Mouse (Mus musculus): ENCODE measurements around the gene Capn15. TPM values are rescaled to one million over a fixed set of nuclear protein-coding genes. Genes with fewer than 3 reads are reported as not detected.
A peak's percentile ranks its signal among the peaks of the same experiment; 100 is the strongest.

Capn15 gene
- total RNA-seq (2018; cell fraction: chromatin; rRNA removed) = 10 to 100 TPM; 14.0 to 88.0 (median 49.6) TPM
- 10 to 100 TPM in 16 of 26 experiments, 1 to 10 TPM in 10; 2.2 to 18.0 (median 12.7) TPM for total RNA-seq (2018; cell fraction: cytosol; rRNA removed)
- total RNA-seq (2018; cell fraction: nucleus; rRNA removed) = 10 to 100 TPM in 25 of 26 experiments, 1 to 10 TPM in 1; 7.8 to 62.9 (median 35.7) TPM
- polyA plus RNA-seq (2018) = 5.2 to 13.5 TPM (median 5.9 TPM) in 3 replicates

DNA sequence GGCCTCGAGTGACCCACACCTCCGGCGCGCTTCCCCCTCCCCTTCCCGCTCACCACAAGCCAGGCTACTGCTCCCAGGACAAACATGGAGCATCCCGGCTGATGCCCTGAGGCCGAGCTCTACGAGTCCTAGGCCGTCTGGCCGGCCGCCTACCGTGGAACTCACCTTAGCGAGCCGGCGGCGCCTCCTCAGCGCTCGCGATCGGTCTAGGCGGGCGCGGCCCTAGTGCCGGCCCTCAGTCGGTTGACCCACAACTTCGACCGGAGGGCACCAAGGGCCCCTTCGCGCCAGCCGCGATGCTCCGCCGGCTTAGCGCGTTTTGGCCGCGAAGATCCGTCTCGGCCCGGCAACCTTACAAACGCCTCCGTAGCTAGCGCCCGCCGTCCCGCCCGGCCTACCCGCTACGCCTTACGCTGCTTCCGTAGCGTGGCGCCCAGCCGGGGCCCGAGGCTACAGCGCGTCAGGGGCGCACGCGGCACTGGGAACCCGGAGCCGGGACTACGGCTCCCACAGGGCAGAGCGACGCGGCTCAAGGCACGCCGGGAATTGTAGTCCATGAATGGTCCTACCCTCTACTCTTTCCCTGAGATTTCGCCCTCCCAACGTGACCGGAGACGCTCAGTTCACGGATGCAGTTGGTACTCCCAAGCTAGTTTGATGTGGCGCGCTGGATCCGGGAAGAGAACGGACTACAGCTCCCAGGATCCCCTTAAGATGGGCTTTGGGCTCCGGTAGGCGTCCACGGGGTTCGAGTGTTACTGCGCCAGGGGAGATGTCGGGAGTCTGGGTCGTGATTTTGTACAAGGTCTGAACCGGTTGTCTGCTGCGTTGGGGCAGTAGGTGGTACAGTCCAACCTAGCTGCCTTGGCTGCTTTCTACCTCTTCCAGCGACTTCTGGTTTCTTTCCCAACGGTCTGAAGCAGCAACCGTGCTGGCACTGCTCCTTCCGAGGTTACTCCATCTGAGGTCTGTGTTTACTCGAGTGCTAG, at the start of gene Capn15:
TSS of gene Capn15 (minus strand) at position 491 of the 989 bp plus-strand sequence.
- peaks cover 46% of the 10 kb centered on the region for H3K79me2 ChIP-seq (ENCODE audit: inconsistent target)
- H3K36me3 ChIP-seq (ENCODE audit: inconsistent target) = no peaks in the 10 kb centered on the region
- whole genome bisulfite sequencing (ENCODE audit: missing documents) = under 1% methylated on average over 83 of the region's 91 CpGs
- peak within 1 kb of the TSS; percentile 75 for H3K4me3 ChIP-seq (ENCODE audit: inconsistent target)
- H3K27ac ChIP-seq = peak within 1 kb of the TSS; percentile 48

DNA sequence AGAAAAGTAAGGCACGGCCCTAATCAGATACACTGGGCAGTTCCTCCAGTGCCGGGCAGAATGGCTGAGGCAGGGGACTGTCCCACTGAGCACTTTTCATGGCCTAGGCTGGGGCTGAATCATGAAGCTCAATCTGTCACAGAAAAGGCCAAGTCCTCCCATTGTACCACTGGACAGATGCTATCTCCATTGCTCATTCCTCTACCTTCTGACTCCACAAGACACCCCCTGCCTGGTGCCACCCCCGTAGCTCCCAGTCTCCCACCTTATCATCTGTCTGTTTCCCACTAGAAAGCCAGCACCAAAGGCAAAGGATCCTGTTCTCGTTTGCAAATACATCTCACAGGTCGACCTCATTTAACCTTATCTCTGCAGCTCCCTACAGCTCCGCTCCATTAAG, 46.4 kb upstream of the Capn15 start:
- Histone ChIP-seq H3K36me3 (ENCODE audit: inconsistent target) (no peaks in the 10 kb centered on the region), H3K4me3 (ENCODE audit: inconsistent target) (no peak overlapping the region), H3K27ac (no peak overlapping the region), H3K79me2 (ENCODE audit: inconsistent target) (no peaks in the 10 kb centered on the region)
- WGBS (ENCODE audit: missing documents) = 96% methylated on average over 6 of the region's 6 CpGs

DNA sequence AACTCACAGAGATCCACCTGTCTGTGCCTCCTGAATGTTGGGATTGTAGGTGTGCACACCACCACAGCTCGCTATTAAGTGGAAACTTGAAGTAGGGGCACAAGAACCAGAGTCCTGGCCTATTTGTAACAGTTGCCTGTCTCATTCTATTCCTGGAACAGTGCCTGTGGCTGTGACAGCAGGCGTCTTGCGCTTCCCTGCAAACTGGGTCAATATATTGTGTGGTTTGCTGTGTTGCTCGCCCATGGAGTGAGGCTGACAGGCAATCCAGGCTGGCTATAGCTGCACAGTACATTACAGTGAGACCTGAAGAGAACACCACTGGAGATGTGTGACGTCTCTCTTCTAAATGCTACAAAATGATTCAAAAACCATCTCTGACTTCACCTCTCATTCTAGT, 46.0 kb upstream of the Capn15 start:
- H3K79me2 ChIP-seq (ENCODE audit: inconsistent target) = no peaks in the 10 kb centered on the region
- no peak overlapping the region for H3K4me3 ChIP-seq (ENCODE audit: inconsistent target)
- no peak overlapping the region for H3K27ac ChIP-seq
- 93% methylated on average over 5 of the region's 5 CpGs for WGBS (ENCODE audit: missing documents)
- H3K36me3 ChIP-seq (ENCODE audit: inconsistent target) = no peaks in the 10 kb centered on the region

DNA sequence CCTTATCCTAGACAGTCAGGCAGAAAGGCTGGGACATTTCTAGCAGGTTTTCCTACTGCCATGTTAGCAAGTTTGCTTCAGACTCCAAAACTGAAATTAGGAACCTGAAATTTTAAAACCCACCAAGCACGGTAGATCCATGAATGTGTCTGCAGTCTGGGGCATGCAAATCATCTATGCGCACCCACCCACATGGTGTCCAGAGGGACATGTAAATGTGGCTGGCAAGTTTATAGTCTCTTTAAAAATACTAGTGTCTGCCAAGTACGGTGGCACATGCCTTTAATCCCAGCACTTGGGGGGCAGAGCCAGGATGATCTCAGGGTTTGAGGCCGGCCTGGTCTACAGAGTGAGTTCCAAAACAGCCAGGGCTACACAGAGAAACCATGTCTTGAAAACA, 42.7 kb upstream of the Capn15 start:
- 89% methylated on average over 4 of the region's 4 CpGs for WGBS (ENCODE audit: missing documents)
- H3K79me2 ChIP-seq (ENCODE audit: inconsistent target) = no peaks in the 10 kb centered on the region
- H3K27ac ChIP-seq = no peak overlapping the region
- H3K4me3 ChIP-seq (ENCODE audit: inconsistent target) = no peak overlapping the region
- H3K36me3 ChIP-seq (ENCODE audit: inconsistent target) = no peaks in the 10 kb centered on the region

DNA sequence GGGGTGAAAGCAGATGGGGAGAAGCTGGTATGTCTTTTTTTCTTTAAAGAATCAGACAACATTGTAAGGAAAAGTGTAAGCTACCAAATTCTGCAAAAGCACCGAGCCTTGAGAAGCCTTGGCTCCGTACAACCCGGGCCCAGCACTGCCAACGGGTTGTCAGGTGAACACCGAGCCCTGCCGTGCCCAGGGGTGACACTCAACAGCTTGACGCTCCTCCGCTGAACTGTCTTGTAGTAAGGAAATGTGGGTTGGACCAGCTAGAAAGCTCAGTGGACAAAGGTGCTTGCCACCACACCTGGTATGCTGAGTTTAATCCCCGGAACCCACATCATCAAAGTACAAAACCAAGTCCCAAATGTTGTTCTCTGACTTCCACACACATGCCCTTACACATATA, 39.1 kb upstream of the Capn15 start:
- no peaks in the 10 kb centered on the region for H3K79me2 ChIP-seq (ENCODE audit: inconsistent target)
- no peak overlapping the region for H3K4me3 ChIP-seq (ENCODE audit: inconsistent target)
- no peak overlapping the region for H3K27ac ChIP-seq
- no peaks in the 10 kb centered on the region for H3K36me3 ChIP-seq (ENCODE audit: inconsistent target)
- 96% methylated on average over 9 of the region's 9 CpGs for WGBS (ENCODE audit: missing documents)

DNA sequence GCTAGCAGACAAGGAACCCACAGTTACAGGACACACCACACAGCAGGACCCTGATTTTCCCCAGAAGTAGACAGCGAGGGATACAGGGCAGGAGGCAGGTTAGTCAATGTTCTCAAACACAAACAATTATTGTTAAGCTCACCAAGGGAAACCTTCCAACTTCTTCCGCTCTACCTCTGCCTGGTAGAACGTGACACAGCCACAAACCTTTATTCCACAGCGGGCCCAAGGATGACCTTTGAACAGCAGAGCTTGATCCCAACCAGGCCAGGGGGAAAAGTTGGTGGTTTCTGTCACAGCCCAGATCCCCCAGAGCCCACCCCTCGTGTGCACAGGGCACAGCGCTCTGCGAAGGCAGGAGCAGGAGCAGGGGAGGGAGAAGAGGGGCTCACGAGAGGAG, 38.4 kb upstream of the Capn15 start:
- 91% methylated on average over 8 of the region's 8 CpGs for WGBS (ENCODE audit: missing documents)

DNA sequence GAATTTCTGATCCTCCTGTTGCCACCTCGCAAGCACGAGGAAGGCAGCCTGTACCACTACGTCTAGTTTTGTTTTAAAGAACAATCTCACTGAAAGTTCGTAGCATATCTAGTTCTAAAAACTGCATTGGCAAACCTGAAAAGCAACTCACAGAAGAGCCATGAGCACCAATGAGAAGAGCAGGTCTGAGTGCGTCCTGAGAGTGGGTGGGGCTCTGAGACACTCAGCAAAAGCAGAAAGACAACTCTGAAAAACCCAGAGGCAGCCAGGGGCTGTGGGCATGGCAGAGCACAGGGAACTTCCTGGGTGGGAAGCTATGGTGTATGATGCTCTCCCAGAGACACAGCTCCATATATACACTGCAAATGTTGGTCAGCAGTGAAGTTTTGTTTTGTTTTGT, 37.6 kb upstream of the Capn15 start:
- Histone ChIP-seq H3K27ac (no peak overlapping the region), H3K4me3 (ENCODE audit: inconsistent target) (no peak overlapping the region), H3K79me2 (ENCODE audit: inconsistent target) (no peaks in the 10 kb centered on the region), H3K36me3 (ENCODE audit: inconsistent target) (no peaks in the 10 kb centered on the region)
- 95% methylated on average over 5 of the region's 5 CpGs for WGBS (ENCODE audit: missing documents)

More for the DNA sequence above, 38.4 kb upstream of the Capn15 start:
- no peak overlapping the region for H3K27ac ChIP-seq
- H3K79me2 ChIP-seq (ENCODE audit: inconsistent target) = no peaks in the 10 kb centered on the region
- no peaks in the 10 kb centered on the region for H3K36me3 ChIP-seq (ENCODE audit: inconsistent target)
- no peak overlapping the region for H3K4me3 ChIP-seq (ENCODE audit: inconsistent target)

DNA sequence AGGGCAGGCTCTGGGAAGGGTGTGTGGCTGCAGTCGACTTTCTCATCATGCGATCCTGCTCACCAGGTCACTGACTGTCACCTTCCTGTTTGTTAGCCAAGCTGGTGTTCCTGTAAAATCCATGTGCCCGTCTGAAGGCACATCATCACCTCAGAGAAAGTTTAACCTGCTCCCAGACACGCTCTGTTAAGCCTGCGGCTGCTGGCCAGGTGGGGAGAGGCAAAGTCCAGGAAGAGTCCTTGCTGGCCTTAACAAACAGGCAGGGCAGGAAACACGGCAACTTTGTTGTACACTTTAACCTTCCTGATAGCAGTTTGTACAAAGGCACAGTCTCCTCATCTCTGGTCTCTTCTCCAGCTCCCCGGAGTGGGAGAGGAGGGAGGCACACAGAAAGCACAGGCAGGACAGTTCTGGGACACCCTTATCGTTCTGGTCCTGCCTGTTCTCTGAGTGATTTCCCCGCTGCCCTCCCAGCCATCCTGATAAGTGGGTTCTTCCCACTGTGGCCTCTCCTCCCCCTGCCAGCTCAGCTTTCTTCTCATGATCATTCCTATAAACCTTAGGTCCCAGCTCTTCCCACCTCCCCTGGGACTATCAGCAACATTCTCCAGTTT, 36.2 kb upstream of the Capn15 start:
- H3K27ac ChIP-seq = no peak overlapping the region
- no peaks in the 10 kb centered on the region for H3K79me2 ChIP-seq (ENCODE audit: inconsistent target)
- H3K36me3 ChIP-seq (ENCODE audit: inconsistent target) = no peaks in the 10 kb centered on the region
- H3K4me3 ChIP-seq (ENCODE audit: inconsistent target) = no peak overlapping the region
- WGBS (ENCODE audit: missing documents) = 93% methylated on average over 9 of the region's 9 CpGs

DNA sequence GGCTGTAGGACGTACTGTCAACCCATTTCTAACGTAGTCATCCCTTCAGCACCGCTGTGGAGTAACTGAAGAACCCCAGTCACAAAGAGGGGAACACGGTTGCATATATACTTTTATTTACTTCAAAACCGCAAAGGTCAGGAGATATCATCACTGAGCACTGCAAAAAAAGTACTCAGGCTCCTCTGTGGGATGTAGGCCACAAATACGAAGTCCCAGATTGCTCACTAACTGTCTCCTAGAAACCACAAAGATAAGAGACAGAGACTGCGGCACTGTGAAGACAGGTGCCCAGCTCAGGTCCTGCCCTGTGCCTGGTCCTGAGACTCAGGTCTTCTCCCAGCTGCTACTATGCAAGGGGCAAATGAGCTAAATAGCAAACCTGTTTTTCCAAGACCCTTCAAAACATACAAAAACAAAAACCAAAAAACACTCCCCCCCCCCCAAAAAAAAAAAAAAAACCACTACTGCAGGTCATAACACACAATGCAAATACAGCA, 35.3 kb upstream of the Capn15 start:
- H3K79me2 ChIP-seq (ENCODE audit: inconsistent target) = no peaks in the 10 kb centered on the region
- WGBS (ENCODE audit: missing documents) = 83% methylated on average over 7 of the region's 7 CpGs
- H3K27ac ChIP-seq = no peak overlapping the region
- no peak overlapping the region for H3K4me3 ChIP-seq (ENCODE audit: inconsistent target)
- H3K36me3 ChIP-seq (ENCODE audit: inconsistent target) = no peaks in the 10 kb centered on the region

DNA sequence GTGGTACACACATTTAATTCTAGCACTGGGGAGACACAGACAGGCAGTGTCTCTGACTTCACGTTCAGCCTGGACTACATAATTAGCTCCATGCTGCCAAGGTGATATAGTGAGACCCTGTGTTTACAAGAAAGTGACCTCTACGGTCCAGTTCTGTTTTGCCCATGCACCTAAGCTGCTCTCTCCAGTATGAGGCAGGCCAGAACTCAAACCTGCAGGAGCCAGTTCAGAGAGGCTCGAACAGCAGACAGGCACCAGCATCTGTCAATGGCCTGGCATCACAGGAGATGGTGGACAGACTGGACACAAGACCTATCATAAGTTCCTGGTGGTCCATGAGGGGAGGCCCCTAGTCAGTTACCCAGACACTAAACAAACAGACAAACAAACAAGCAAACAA, 32.8 kb upstream of the Capn15 start:
- no peak overlapping the region for H3K27ac ChIP-seq

DNA sequence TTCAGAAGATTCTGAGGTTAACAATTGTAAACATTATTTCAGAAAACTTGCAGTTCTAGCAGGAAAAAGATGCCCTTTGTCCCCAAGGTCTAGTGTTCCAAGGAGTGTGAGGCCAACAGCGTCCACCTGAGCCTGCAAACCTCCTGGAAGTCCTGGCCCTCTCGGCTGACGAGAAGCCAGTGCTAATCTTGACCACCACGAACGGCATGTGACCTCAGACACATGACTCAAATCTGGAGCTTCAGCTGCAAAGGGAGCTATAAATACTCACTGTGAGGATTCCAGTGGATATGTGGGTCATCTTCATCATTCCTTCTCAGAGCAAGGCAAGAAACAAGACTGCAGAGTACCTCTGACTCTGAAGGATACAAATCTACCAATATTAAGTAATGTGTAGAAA, 32.4 kb upstream of the Capn15 start:
- Histone ChIP-seq H3K27ac (no peak overlapping the region), H3K4me3 (ENCODE audit: inconsistent target) (no peak overlapping the region), H3K79me2 (ENCODE audit: inconsistent target) (no peaks in the 10 kb centered on the region), H3K36me3 (ENCODE audit: inconsistent target) (no peaks in the 10 kb centered on the region)
- WGBS (ENCODE audit: missing documents) = 91% methylated on average over 5 of the region's 5 CpGs

More for the DNA sequence above, 32.8 kb upstream of the Capn15 start:
- no peaks in the 10 kb centered on the region for H3K79me2 ChIP-seq (ENCODE audit: inconsistent target)
- 93% methylated on average over 3 of the region's 3 CpGs for WGBS (ENCODE audit: missing documents)
- no peak overlapping the region for H3K4me3 ChIP-seq (ENCODE audit: inconsistent target)
- H3K36me3 ChIP-seq (ENCODE audit: inconsistent target) = no peaks in the 10 kb centered on the region

DNA sequence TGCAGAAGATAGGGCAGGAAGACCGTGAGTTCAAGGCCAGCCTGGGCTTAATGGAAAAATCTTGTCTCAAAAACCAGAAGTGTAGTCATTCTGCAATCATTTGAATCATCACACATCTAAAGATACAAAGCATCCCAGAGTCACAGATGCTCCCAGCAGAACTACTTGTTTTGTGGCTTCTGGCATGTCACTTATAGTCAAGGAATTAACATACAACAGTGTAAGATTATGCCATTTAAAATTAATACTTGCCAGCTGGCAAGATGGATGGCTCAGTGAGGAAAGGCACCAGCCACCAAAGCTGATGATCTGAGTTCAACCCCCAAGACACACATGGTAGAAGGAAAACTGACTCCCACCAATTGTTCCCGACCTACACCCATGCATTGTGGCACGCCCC, 31.4 kb upstream of the Capn15 start:
- Histone ChIP-seq H3K27ac (no peak overlapping the region), H3K36me3 (ENCODE audit: inconsistent target) (no peaks in the 10 kb centered on the region), H3K79me2 (ENCODE audit: inconsistent target) (no peaks in the 10 kb centered on the region), H3K4me3 (ENCODE audit: inconsistent target) (no peak overlapping the region)
- 83% methylated on average over 3 of the region's 3 CpGs for WGBS (ENCODE audit: missing documents)

DNA sequence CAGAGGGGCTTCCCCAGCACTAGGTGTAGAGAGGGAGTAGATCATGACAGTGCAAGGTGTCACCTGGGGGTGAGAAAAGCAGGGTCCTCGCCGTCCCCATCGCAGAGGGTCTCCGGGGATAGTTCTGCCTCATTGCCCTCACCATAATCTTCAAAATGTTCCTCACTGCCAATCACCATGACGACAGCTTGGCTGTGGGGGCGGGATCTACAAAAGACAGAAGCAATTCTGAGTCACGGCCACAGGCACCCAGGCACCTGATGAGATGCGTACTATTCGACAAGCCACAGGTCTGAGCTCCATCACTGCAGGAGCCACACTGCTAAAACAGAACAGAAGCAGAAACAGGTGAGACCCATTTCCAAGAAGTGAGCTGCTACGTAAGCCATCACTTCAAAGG, 28.1 kb upstream of the Capn15 start:
- 91% methylated on average over 10 of the region's 10 CpGs for WGBS (ENCODE audit: missing documents)

DNA sequence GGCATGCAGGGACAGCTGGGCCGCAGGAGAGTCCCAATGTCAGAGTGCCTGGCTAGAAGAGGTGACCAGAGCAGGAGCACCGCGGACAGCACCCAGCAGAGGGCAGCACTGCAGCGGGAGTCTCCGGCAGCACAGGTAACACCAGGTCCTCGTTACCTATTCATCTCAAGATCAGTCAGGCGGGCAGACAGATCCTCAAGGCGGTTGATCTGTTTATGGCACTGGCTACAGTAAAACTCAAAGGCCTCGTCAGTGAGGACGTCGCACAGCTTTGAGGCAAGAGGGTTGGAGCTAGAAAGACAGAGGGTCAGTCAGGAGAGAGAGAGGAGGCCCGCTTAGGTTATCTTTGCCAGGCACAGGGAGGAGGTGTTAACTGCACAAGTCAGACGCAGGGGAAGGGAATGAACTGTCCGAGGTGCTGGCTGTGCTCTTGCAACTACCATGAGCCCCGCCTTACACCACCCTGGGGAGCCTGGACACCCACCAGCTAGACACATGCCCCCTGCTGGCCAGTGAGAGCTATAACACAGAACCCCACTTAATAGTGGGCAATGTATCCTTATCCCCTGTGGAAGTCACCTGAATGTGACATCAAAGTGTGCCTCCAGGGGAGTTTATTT, 26.4 kb upstream of the Capn15 start:
- Histone ChIP-seq H3K79me2 (ENCODE audit: inconsistent target) (no peaks in the 10 kb centered on the region), H3K36me3 (ENCODE audit: inconsistent target) (no peaks in the 10 kb centered on the region), H3K27ac (no peak overlapping the region), H3K4me3 (ENCODE audit: inconsistent target) (no peak overlapping the region)
- 19% methylated on average over 15 of the region's 15 CpGs for WGBS (ENCODE audit: missing documents)

More for the DNA sequence above, 28.1 kb upstream of the Capn15 start:
- Histone ChIP-seq H3K36me3 (ENCODE audit: inconsistent target) (no peaks in the 10 kb centered on the region), H3K4me3 (ENCODE audit: inconsistent target) (no peak overlapping the region), H3K79me2 (ENCODE audit: inconsistent target) (no peaks in the 10 kb centered on the region), H3K27ac (no peak overlapping the region)

All from macrophage (primary cell).